Mouse (Mus musculus) erythroblast, embryonic 14.5 days (primary cell): ENCODE results near the gene Capn7. TPM values are rescaled to one million over a fixed set of nuclear protein-coding genes. Genes with fewer than 3 reads are reported as not detected.

Experiments used
- H3K27me3 ChIP-seq: 2 replicates; pipeline ENCODE4 v1.6.1; 2012; ENCODE audit warnings: inconsistent platforms; ENCODE audit not compliant: control insufficient read depth
- H3K36me3 ChIP-seq: 2 replicates; pipeline ENCODE4 v1.6.1; 2012; ENCODE audit warnings: mild to moderate bottlenecking, inconsistent platforms; ENCODE audit not compliant: control insufficient read depth
- H3K4me1 ChIP-seq: 2 replicates; pipeline ENCODE4 v1.6.1; 2012; ENCODE audit warnings: inconsistent platforms; ENCODE audit not compliant: control insufficient read depth
- H3K4me3 ChIP-seq: replicated peaks from 2 replicates; pipeline ENCODE3; 2012; ENCODE audit warnings: moderate library complexity, mild to moderate bottlenecking, inconsistent platforms
- H3K9me3 ChIP-seq: 2 replicates; pipeline ENCODE4 v1.6.1; 2012; ENCODE audit warnings: low read length, inconsistent platforms, mixed read lengths; ENCODE audit not compliant: control insufficient read depth
- GATA1 ChIP-seq: IDR thresholded peaks from 2 replicates; pipeline ENCODE4 v1.6.1; 2012; ENCODE audit warnings: low read length, inconsistent platforms, mixed read lengths
- TAL1 ChIP-seq: IDR thresholded peaks from 3 replicates; pipeline ENCODE4 v1.6.1; 2012; ENCODE audit warnings: low read length, inconsistent platforms, mixed read lengths
- polyA plus RNA-seq: library from polyadenylated mRNA; stranded (reverse); fragments of >175 nt; gene quantifications from 2 replicates; pipeline ENCODE4 v1.2.3, GENCODE M21; 2012

The Capn7 gene
- polyA plus RNA-seq, 1 experiment = 0.19 TPM

GRCm38 (mm10) chr14:31414235-31414966 is 78.0 kb downstream of the Capn7 start:
- no peaks in the 10 kb centered on the region for H3K9me3 ChIP-seq
- H3K36me3 ChIP-seq = peaks cover 4% of the 10 kb centered on the region; the same call in 1 of the 2 replicates
- H3K27me3 ChIP-seq = peaks cover 26% of the 10 kb centered on the region
- peaks cover 27% of the 10 kb centered on the region for H3K4me1 ChIP-seq
- H3K4me3 ChIP-seq = no peak overlapping the region
- TF ChIP-seq TAL1 (no peak), GATA1 (no peak)

GRCm38 (mm10) chr14:31414967-31415376 is 78.5 kb downstream of the Capn7 start:
- Histone ChIP-seq H3K4me3 (no peak overlapping the region), H3K9me3 (no peaks in the 10 kb centered on the region), H3K27me3 (peaks cover 23% of the 10 kb centered on the region), H3K4me1 (peaks cover 27% of the 10 kb centered on the region), H3K36me3 (peaks cover 4% of the 10 kb centered on the region; the same call in 1 of the 2 replicates)
- TF ChIP-seq TAL1 = no peak
- TF ChIP-seq GATA1 = no peak

GRCm38 (mm10) chr14:31416411-31416810 is 80.0 kb downstream of the Capn7 start:
- H3K4me1 ChIP-seq = peaks cover 20% of the 10 kb centered on the region
- peaks cover under 1% of the 10 kb centered on the region; the same call in 1 of the 2 replicates for H3K36me3 ChIP-seq
- H3K27me3 ChIP-seq = peaks cover 9% of the 10 kb centered on the region
- H3K9me3 ChIP-seq = no peaks in the 10 kb centered on the region
- no peak for TF ChIP-seq TAL1
- TF ChIP-seq GATA1 = no peak
- no peak overlapping the region for H3K4me3 ChIP-seq

GRCm38 (mm10) chr14:31416835-31417549 is 80.6 kb downstream of the Capn7 start:
- Histone ChIP-seq H3K4me1 (peaks cover 20% of the 10 kb centered on the region), H3K9me3 (no peaks in the 10 kb centered on the region), H3K4me3 (no peak overlapping the region), H3K36me3 (no peaks in the 10 kb centered on the region; the same call in 1 of the 2 replicates), H3K27me3 (peaks cover 8% of the 10 kb centered on the region)
- TF ChIP-seq GATA1 (no peak), TAL1 (no peak)

GRCm38 (mm10) chr14:31419279-31419678 is 82.8 kb downstream of the Capn7 start:
- no peak for TF ChIP-seq GATA1
- TF ChIP-seq TAL1 = no peak
- H3K4me1 ChIP-seq = peaks cover 10% of the 10 kb centered on the region

GRCm38 (mm10) chr14:31420135-31420534 is 83.7 kb downstream of the Capn7 start:
- no peaks in the 10 kb centered on the region for H3K9me3 ChIP-seq
- H3K4me1 ChIP-seq = peaks cover 2% of the 10 kb centered on the region
- no peaks in the 10 kb centered on the region; the same call in 1 of the 2 replicates for H3K36me3 ChIP-seq
- H3K4me3 ChIP-seq = no peak overlapping the region
- TF ChIP-seq GATA1 = no peak
- TF ChIP-seq TAL1 = no peak
- H3K27me3 ChIP-seq = no peaks in the 10 kb centered on the region; the same call in 1 of the 2 replicates

More at GRCm38 (mm10) chr14:31419279-31419678, 82.8 kb downstream of the Capn7 start:
- Histone ChIP-seq H3K27me3 (no peaks in the 10 kb centered on the region; the same call in 1 of the 2 replicates), H3K9me3 (no peaks in the 10 kb centered on the region), H3K4me3 (no peak overlapping the region), H3K36me3 (no peaks in the 10 kb centered on the region; the same call in 1 of the 2 replicates)

- Histone ChIP-seq H3K9me3 (no peaks in the 10 kb centered on the region), H3K4me1 (no peaks in the 10 kb centered on the region), H3K36me3 (no peaks in the 10 kb centered on the region; the same call in 1 of the 2 replicates), H3K4me3 (no peak overlapping the region), H3K27me3 (no peaks in the 10 kb centered on the region; the same call in 1 of the 2 replicates)
- no peak for TF ChIP-seq TAL1
- no peak for TF ChIP-seq GATA1
These were observed 84.1 kb downstream of the Capn7 start for GRCm38 (mm10) chr14:31420562-31420961.

GRCm38 (mm10) chr14:31420985-31421384 is 84.5 kb downstream of the Capn7 start:
- no peak overlapping the region for H3K4me3 ChIP-seq
- no peaks in the 10 kb centered on the region for H3K9me3 ChIP-seq
- TF ChIP-seq TAL1 (no peak), GATA1 (no peak)
- no peaks in the 10 kb centered on the region; the same call in 1 of the 2 replicates for H3K27me3 ChIP-seq
- no peaks in the 10 kb centered on the region; the same call in 1 of the 2 replicates for H3K36me3 ChIP-seq
- H3K4me1 ChIP-seq = no peaks in the 10 kb centered on the region

Other genes with a start within 250 kb of the Capn7 start
- gene Smim4, start 207.7 kb upstream of the Capn7 start, polyA plus RNA-seq = 9.0 and 10.3 TPM in 2 replicates
- gene Nt5dc2, start 205.6 kb upstream of the Capn7 start, polyA plus RNA-seq = 16.8 and 31.6 TPM in 2 replicates
- 0.08 and 0.13 TPM in 2 replicates for gene Stab1, start 168.0 kb upstream of the Capn7 start, polyA plus RNA-seq
- 0.14 and 0.18 TPM in 2 replicates for gene Tnnc1, start 128.3 kb upstream of the Capn7 start, polyA plus RNA-seq
- 8.6 and 10.6 TPM in 2 replicates for gene Nisch, start 119.7 kb upstream of the Capn7 start, polyA plus RNA-seq
- not detected in 2 replicates for gene Sema3g, start 118.8 kb upstream of the Capn7 start, polyA plus RNA-seq
- gene Phf7, start 85.3 kb upstream of the Capn7 start, polyA plus RNA-seq = 0.21 and 0.27 TPM in 2 replicates
- gene Bap1, start 85.2 kb upstream of the Capn7 start, polyA plus RNA-seq = 6.7 and 6.9 TPM in 2 replicates
- 0.01 TPM in 1 of 2 replicates, not detected in the other for gene Dnah1, start 12.7 kb upstream of the Capn7 start, polyA plus RNA-seq
- 0.04 and 0.12 TPM in 2 replicates for gene Sh3bp5, start 99.4 kb downstream of the Capn7 start, polyA plus RNA-seq
- gene Eaf1, start 157.8 kb downstream of the Capn7 start, polyA plus RNA-seq = 18.0 and 27.2 TPM in 2 replicates
- gene Mettl6, start 158.4 kb downstream of the Capn7 start, polyA plus RNA-seq = 0.26 and 0.28 TPM in 2 replicates